Mouse (Mus musculus) liver, postnatal 0 days (tissue): ENCODE measurements around the gene Taf15.

Experiments used
- CTCF ChIP-seq: sonication (generic); IDR thresholded peaks from 2 replicates; pipeline ENCODE4 v1.5.1; 2016; ENCODE audit warnings: antibody characterized with exemption, low read depth
- EP300 ChIP-seq: IDR thresholded peaks from 2 replicates; pipeline ENCODE4 v1.6.1; 2016; ENCODE audit warnings: antibody characterized with exemption, low read depth, mild to moderate bottlenecking

DNA sequence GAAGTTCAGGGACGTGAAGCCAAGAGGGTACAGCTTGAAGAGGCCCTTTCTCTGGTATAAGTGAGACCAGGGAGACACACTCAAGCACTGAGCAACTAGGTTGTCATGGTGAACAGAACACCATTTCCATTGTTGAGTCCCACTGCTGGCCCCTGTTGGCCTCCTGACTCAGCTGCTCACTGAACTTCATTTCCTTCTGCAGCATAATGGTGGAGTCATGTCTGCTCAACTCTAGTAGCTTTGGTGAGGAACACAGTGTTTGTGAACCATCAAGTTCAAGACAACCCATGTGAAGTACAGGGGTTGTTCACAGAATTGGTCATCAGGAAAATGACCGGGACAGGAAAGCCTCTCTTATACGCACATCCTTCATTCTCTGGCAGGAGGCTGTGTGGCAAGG is 49.2 kb downstream of the Taf15 start, which contains the start of gene Heatr9:
- TF ChIP-seq CTCF = no peak
- no peak for TF ChIP-seq EP300
